Mouse (Mus musculus) spleen, postnatal 4 days (tissue): ENCODE data around the gene Efna5.

Source experiments
- DNase-seq, 2 experiments: peaks; one replicate each; pipeline ENCODE4 v3.0.0; 2022; ENCODE audit warnings: low spot score in 2 of 2

The Efna5 gene

DNA sequence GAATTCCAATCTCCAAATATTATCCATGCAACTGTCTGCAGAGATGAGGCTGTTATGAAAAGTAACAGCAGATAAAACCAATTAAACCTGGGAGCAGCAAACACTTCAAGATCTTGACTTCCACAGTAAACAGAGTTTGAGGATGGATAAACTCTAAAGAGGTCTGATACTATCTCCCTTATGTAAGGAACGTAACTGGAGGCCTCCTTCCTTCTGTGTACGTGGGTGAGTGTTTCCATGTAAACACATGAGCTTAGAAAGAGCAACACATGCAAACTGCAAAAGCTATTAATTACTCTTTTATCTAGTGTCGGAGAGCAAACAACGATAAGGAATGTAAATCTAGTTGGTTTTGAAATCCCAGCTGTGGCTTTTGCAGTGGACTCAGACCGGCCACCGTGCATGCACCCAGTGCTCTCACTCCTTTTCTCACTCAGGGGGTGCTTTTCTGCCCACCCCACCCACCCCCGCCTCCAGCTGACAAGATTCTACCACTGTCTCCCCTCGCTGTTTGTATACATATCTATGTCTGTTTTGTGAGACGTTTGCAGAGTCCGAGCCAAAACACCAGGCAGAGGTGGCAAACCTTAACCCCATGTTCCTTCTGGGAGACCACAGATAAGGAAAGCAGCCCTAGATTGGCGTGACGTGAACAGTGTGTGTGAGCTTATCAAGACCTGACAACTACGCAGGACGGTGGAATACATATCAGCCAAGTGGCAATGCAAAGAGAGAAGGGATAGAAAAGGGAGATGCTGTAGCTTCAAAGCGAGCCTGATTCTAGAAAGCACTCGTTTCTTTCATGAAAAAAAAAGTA, 132.1 kb downstream of the Efna5 start:
- no peak for DNase-seq

DNA sequence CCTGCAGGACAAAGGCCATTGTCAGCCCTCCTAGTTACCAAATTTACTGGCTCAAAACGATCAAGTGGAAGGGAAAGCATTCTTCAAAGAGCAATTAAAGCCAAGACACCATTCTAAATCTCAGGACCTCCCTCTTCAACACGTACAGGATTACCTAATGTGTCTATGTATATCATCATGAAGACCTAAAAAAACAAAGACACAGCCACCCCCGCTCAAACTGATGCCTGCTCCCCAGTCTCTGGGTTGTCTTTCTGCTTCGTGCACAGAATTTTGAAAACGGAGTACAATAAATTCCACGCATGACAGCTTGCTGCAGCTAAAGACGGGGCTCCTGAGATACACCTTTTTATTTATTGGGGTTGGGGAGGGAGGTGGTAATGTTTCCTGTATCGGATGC, 133.7 kb downstream of the Efna5 start:
- DNase-seq, result no peak

DNA sequence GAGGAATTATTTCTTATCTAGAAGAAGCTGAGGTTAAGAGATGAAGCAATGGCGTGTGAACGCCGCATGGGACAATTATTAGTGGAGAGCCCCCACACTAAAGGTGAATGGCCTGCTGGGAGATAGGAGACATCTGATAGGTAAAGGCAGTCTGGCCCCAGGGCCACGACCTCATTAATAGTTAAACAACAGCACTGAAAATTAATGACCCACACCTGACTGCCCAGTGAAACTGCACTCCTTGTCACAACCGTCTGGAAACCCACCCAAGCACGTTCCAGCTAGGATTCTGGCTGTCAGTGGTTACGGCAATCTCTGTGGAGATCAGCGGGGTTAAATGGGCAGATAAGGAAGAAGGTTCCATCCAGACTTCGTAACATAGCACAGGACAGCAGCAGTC, 134.3 kb downstream of the Efna5 start:
- no peak for DNase-seq

DNA sequence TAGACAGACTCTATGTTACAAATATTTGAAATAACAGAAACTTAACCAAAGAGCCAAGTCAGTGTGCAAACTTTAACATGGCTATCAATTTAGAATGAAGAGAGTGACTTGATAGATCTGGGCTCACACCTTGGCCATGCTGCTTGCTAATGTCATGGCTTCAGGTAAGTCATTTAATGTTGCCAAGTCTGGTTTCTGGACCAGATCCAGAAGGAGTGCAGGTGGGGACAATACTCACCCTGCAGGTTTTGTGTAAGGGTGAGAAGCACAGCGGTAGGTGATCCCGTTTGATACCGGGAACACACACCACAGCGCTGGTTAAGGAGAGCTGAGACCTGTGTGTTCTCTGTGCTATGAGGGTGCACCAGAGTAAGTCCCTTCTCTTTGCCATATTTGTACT, 135.8 kb downstream of the Efna5 start:
- no peak for DNase-seq

DNA sequence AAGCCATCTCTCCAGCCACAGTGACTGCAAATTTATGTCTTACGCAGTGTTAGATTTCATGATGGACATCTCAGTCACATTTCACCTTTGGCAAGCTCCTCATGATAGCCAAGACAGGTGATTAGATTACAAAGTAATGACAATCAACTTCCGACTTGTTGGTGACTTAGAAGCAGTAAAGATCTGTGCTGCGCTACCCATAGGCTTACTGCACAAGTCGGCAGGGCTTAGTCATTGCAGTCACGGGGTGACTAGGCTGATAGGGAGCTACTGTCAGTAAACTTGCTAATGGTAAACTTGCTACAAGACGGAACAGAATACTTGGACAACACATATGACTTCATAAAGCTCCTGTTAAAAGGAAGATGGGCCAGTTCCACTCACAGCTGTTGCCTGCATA, 136.9 kb downstream of the Efna5 start:
- no peak for DNase-seq

DNA sequence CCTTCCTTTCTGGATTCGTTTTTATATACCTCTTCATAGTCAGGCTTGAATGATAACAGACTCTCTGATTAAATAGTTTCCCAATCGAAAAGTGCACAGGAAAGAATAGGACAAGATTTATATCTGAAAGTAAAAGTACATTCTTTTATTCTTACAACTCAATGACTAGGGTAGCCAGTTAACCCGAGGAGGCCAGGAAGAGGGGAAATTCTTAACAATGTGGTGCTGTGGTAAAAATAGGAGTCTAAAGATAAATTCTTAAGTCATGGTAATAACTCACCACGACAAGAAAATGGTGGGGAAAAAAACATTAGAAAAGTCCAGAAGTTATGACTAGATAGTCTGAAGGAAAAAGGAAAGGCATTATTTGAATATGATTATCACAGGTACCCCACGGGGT, 139.4 kb downstream of the Efna5 start:
- DNase-seq, result no peak

DNA sequence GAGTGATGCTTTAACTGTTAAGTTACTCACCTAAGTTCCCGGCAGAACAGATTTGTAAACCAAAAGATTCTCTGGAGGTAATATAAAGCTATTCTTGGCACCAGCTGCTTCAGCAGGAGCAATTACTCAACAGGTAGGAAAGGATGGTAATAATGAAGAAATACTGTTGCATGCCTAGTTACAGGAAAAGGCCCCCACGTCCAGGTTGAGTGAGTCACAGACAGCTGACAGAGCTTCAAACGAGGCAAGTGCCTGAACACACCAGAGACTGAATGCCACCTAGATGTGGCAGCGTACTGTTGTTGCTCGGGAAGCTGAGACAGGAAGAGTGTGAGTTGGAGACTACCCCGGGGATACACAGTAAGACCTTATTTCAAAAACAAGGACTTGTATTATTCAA, 140.1 kb downstream of the Efna5 start:
- no peak for DNase-seq

DNA sequence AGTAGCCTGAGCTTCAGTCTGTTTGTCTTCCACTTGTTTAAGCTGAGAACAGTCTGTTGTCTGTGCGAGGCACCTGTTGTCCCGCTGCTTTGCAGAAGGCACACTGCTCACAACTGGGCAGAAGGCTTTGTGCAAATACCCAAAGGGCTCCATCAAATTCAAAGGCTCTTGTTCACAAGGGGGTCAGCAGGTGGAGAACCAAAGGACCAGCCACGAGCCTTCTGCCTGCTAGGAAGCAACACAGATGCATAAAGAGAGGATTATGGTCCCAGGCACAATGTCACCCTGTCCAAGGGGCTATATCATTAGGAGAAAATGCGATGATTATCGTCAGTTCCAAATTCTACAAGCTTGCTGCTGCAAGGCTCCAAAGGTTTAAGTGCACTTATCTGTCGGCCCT, 141.1 kb downstream of the Efna5 start:
- DNase-seq, result no peak

DNA sequence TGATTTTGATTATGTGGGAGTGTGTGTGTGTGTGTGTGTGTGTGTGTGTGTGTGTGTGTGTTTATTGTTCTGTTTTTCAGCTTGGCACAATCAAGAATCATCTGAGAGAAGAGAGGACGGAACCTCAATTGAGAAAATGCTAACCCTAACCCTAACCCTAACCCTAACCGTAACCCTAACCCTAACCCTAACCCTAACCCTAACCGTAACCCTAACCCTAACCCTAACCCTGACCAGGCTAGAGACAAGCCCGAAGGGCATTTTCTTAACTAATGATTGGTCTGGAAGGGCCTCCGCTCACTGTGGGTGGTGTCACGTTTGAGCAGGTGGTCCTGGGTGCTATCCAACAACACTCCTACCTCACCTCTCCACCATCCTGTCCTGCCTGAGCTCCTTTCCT, 143.7 kb downstream of the Efna5 start:
- no peak for DNase-seq

DNA sequence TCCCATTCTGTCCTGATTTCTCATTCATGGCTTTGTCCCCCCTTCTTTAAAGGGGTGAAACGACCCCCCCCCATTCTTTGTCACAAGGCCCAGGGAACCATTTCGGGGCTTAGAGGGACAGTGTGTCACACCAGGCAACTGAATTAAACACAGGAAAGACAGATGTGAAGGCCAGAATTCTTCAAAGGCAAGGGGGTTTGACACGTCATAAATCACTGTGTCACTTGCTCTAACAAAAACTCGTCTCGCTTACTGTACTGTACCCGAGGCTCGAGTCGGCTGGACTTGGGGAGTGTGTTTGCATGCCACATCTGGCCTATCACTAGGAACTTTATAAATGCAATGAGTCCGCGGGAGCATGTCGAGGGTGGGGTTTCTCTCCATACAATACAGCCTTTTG, 145.2 kb downstream of the Efna5 start:
- no peak for DNase-seq

DNA sequence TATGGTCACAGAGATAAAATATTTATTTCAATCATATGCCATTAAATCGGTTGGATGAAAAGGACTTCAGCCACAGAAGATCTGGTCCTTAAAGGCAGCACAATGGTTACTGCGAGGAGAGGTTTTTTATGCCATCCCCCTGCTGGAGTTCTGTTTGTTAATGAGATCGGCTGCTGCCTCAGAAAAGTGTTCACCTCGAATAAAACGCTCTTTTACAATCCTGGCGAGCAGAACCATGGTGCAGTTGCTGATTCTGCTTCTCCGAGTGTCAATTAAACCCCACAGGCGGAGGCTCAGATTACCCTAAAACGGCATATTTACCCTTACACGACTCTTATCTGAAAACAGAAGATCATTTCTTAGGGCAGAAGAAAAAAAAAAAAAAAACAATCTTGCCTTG, 146.2 kb downstream of the Efna5 start:
- no peak for DNase-seq

DNA sequence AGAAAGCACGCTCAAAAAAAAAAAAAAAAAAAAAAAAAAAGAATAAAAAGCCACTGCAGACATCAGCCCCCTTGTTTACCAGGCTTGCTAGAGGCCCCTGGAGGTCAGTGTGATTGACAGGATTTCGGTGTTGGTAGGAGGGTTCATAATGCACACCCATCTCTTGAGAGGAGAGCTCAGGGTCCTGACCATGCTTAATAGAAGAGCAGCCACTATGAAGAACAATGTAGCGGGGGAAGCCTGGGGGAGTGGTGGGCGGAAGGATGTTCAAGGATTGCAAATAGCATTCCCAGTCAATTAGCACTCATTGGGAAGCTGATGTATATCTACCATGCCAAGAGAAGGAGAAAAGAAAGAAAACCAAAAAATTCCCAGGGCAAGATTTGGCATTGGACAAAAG, 147.1 kb downstream of the Efna5 start:
- no peak for DNase-seq

DNA sequence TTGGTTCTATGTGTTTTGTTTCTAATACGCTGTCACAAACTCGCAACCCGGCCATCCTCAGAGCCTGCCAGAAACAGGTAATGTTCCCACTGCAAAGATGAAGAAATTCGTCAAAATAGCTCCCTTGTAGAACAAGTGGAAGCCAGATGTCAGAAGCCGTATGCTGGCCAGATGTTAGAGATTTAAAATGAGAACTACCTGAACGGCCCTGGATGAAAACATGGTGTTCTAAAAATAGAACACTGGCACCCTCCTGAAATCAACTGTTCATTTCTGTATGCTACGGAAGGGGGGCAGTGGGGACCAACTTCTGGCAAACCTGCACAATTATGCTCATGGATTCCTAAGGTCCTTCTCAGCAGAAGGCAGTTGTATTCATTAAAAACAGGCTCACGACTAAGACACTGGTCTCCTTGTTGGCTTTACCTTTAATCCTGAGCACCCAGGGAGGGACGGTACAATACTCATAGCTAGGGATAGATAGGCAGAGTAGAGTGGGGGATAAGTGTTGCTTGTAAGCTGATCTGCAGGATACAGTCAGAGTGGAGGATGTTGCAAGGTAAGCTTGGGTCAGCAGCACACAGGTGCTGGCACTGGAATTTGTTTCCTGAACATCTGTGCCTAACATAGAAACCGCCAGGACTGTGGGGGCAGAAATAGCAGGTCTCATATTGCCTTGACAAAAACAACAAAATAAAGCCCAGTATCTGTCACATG, 151.2 kb downstream of the Efna5 start:
- DNase-seq, result no peak

DNA sequence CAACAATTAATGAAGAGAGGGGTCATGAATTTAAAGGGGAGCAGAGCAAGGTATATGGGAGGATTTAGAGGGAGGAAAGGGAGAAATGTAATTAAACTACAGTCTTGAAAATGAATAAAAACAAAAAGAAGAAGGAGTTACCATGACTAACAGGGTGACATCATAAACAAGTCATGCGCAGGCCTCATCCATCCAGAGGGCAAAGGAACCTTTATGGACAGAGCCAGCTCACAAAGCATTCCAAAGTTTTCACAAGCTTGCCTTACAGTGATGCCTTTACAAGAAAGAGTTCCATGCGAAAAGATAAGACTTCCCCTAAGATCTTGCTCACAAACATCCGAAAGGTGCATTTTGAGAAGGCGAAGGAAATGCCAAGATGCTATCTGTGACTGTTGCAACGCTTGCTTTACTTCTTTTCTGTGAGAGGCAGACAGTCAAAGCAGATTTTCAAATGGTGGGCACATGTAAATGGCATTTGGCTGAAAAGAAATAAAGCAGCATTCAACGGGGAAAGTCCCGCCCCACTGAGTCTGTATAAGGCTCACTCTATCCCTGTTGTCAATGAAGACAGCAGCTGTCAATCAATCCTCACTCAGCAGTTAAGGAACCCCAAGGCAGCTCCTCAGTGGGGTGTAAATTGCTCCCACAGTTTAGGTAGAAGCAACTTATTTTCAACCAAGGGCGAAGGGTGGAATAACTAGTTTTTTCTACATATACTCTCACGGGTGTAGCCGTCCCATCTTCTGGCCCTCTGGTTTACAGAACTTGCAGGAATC, 152.8 kb downstream of the Efna5 start:
- DNase-seq, result no peak

DNA sequence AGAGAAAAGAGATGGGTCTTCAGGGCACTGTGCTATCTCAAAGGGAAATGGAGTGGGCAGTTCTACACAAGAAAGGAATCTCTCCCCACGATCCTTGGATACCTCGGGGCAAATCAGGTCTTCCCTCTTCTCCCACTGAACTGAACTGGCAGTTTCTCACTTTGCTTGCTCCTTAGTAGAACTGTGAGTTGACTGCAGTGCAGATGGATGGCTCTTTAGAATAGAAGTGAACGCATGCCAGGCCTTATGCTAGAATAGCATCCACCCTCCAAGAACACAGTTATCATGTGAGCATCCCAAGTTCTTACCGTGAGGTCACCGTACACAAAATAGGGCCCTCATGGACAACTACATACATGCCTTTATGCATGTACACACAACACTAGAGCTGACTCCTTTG, 155.0 kb downstream of the Efna5 start:
- DNase-seq, result no peak

DNA sequence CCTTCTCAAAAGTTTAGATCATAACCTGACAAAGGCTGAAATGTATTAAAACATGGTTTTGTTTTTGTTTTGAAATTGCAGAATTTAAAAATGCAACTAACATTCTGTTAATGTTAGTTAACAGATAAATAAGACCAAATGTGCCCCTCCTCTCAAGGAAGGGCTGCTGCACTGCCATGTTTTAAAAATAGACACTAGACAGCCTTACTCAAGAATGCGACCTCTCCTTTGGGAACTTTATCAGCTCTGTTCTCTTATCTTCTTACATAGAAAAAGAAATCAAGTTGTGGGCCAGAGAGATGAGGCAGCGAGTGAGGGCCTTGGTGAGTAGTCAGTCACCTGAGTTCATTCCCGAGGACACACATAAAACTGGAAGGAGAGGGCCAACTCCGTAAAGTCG, 158.2 kb downstream of the Efna5 start:
- DNase-seq, result no peak

DNA sequence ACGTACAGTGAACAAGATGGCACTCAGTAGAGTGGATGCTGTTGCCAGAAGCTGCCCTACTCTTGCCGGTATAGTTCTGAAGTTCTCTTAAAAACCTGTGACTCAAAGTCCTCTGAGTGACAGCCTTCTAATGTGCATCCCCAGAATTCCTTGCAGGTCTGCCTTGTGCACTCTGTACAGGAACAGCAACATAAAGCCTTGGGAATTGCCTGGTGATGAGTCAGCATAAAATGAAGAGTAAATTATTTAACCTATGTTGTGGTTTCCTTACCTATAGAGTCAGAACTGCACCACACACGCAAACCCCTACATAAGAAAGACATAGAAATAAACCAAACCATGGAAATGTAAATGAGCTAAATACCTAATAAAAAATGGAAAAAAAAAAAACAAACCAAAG, 159.5 kb downstream of the Efna5 start:
- no peak for DNase-seq

DNA sequence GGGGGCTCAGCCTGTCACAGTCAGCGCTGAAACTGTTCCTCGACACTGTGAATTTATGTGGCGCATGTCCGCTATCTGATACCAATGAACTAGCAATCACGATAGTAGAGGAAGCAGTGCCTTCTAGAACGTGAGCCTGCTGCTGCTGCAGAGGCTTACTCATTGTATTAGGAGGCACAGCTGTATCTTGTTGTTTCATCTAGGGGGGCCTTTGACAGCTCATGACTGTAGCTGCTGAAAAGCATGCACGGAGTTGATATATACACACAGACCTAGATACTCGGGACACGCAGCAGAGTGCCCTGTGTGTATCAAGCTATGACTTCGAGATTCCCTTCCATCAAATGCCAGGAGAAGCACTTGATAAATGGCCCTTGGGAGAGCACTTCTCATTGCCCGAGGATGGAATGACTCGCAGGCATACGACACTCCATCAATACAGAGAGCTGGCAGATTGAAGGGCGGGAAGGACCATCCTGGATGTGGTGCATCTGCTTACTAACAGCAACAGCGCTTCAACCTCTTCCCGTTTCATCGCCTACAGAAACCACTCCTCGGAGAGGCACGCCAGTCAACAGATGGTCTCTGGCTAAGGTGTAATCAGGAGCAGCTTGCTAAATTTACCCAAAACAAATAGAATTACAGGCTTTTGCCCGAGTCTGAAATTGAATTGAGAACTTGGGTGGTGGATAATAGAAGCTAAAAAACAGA, 160.2 kb downstream of the Efna5 start:
- no peak for DNase-seq

DNA sequence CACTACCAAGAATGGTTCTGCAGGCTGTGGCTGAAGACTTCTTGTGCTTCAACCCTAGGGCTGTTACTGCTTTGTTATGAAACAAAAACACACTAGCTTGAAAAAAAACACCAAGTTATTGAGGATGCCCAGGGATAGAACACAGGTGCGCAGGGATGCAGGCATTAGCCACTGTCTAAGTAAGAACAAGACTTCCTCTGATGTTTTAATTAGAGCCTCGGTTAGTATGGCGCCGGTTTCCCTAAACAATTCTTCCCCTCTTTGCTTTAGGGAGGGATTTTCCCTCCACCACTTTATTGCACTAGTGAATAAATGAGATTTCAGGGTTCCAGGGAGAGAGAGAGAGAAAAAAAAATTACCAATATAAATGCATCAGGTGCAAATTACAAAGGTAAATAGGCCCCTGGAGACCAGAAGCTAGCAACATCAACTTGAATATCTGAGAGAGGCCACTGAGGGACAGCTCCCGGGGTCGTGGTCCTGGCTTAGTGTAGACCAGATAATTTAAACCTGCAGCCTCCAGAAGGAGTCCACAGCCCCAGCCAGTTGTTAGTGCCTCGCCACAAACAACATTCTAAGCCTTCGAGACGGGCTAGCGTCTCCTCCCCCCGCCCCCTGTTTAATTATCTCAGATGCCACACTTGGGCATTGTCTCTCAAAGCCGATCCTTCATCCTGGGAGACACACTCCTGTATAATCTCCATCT, 163.5 kb downstream of the Efna5 start:
- no peak for DNase-seq

DNA sequence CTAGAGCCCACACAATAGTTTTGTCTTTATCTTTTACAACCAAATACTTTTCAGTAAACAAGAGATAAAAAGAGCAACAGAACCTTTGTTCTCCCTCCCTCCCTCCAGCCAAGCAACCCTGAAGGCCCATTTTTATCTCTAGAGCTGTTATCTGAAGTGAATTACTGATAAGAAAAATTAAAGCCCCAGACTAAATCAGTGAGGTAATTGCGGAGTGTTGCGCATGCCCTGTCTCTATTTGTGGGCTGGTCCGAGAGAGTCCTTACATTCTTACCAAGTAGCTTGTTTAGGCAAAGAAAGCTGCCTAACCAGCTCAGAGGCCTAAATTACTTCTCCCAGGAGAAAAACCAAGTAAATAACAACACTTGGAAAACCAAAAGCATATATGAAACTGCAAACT, 167.7 kb downstream of the Efna5 start:
- DNase-seq, result no peak

DNA sequence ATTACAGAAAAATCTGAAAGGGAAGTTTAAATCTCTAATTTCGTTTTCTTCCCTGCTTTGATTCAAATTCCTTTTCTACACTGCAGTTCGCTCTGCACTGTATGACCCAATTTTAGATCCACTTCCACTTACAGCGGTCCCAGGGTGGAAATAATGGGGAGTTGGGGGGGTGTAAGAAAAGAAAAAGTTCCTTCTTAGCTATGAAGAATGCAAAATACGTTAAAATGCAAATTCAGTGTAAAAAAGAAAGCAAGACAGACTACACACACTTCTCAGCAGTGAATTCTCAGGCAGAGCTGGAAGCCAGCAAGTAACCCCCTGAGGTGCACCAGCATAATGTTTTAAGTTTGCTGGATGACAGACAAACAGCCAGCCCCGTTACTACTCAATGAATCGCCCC, 174.7 kb downstream of the Efna5 start:
- DNase-seq, result no peak
